Mouse (Mus musculus) kidney, adult 2 months (tissue): ENCODE measurements around the gene Magi1.

ENCODE experiments used
- CTCF ChIP-seq: fragments of 200-500 bp; conservative IDR thresholded peaks from 2 replicates; pipeline ENCODE4 v1.5.1; 2011; ENCODE audit warnings: low read depth, mild to moderate bottlenecking, control low read depth, low read length, moderate library complexity, mixed read lengths; ENCODE audit not compliant: insufficient read depth, insufficient read length
- POLR2A ChIP-seq: fragments of 200-500 bp; IDR thresholded peaks from one replicate; pipeline ENCODE4 v1.6.1; 2011; ENCODE audit warnings: low read depth, low read length, control low read depth

- TF ChIP-seq POLR2A (no peak), CTCF (no peak)
Measured at GRCm38 (mm10) chr6:94145430-94146205, 138.1 kb downstream of the Magi1 start.
